Mouse (Mus musculus) adipocyte (in vitro differentiated cells): ENCODE measurements around the gene Kcnk6.

Experiments
- DNase-seq: peaks from one replicate; pipeline ENCODE4 v3.0.0-alpha.2; 2016; ENCODE audit warnings: low spot score

The Kcnk6 gene

DNA sequence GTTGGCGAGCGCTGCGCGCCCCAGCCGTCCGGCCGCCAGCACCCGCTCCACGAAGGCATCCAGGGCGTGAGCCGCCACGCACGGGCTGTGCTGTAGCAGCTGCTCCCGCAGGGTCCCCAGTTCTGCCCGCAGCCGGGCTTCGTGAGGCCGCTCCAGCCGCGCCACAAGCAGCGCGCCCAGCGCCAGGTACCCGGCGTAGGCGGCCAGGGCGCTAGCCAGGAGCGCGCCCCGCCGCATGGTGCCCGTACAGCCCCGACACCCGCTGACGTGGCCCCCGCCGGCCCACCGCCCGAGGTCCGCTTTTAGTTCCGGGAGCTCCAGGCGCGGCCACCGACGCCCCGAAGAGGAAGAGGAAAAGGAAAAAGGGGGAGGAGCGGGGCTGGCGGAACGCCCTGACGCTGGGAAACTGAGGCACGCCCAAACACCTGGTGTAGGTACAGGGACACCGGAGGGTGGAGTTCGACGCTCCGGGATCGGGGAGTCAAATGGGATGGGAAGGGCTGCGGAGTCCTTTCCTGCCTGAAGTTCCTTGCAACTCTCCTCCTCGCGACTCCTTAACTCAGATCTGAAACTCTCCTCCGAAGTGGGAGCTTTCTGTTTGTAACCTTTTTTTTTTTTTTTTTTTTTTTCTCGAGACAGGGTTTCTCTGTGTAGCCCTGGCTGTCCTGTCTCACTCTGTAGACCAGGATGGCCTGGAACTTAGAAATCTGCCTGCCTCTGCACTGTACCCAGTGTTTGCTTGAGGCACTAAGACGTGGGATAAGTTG lies at the start of gene Kcnk6:
Kcnk6 (minus strand) TSS at position 269 of the 767 bp plus-strand sequence.
- no peak for DNase-seq

DNA sequence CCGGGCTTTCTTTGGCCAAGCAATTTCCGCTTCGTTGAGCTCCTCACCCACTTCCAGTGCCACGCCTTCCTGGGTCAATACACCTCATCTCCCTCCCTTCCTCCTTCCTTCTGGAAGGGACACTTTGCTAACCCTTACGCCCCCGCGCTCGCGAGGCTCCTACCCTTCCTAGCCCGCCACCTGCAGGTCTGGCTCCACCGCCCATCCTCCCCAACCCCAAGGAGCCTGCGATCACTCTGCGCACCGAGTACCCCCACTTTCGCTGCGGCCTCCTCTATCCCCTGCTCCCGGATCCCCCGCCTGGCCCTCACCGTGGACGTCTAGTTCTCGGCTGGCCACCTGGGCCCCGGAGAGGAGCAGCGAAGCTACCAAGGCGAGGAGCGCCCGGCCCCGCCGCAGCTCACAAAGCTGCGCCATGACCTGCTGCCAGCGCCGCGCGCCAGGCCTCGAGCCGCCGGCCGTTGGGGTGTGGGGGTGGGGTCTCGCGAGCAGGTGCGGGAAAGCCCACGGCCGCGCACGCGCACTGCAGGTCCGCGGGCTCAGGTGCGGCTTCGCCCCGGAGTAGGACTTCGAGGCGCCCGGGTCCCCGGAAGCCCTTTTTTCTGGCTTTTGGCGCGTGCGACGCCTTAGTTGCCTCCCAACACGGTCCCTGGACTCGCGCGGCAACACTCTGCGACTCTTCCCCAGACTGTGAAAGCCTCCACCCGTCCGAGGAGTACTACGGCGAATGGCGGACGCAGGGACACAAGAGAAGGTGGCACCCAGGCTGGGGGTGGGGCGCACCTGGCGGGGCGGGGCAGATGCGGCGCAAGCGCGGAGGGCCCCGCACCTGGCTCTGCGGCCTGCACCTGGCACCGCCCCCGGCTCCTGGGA lies 49.1 kb upstream of the Kcnk6 start, which contains the start of gene Spint2:
Spint2 (minus strand) TSS at position 712 of the 873 bp plus-strand sequence.
- no peak for DNase-seq

DNA sequence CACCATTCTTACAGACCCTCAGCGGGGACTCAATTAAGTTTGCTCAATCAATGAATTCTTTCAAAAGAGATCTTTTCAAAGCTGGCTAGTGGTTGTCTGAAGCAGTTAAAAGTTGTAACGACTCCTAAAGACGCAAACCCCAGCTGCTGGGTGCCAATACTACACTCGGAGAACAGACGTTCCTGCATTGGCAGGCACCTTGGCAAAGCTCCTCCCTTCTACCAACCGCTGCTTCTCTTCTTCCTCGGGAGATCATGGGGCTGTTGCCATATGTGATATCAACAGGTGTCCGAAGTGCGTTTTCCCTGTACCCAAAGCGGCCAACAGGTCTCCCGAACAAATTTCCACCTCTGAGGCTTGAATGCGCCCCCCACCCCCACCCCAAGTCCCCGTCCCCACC lies 48.5 kb upstream of the Kcnk6 start:
- DNase-seq: no peak

DNA sequence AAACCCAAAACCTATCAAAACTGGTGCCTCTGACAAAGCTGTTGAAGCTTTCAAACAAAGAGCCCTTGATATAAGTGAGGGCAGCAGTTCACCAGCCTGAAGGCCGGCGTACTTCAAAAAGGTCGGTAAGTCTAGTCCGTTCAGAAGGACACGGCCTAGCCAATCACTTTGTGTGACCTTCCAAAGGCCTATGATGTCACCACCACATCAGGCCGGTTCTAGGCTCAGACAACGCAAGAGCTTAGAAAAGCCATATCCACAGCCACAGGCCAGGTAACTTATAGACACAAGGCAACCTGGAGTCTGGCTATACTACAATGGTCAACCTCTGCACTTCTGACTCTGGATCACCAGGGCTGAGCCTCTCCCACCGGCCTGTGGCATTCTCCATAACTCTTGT lies 47.6 kb upstream of the Kcnk6 start:
- no peak for DNase-seq

DNA sequence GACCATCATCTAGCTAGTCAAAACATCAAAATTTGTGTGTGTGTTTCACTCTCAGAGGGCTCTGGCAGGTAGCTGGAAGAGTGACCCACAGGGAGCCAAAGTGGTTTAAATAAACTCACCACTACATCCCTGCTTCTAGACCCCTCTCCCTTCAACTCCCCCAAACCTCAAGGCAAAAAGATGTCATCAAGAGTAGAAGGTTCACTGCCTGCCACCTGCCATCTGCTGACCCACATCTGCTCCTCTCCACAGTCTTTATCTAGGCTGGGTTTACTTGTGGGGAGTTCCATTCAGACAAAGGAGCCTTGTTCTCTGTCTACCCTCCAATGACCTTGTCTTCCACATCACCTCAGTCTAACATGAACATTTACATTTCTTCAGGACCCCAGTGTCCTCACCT lies 46.9 kb upstream of the Kcnk6 start:
- DNase-seq: no peak

DNA sequence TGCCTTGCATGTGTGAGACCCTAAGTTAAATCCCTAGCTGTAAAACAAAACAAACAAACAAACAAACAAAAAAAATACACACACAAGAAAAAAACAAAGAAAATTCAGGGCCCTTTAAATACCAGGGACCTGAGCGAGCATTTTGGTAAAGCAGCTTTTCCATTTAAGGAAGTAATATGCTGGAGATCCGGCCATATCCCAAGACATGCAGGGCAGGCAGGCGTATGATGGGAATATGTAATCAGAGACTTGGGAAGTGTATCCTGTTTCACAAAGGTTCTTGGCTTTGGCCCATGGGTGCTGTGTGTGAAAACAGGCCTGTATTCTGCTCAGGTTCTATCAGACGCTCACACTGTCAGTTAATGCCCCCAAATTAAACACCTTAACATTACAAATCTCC lies 45.2 kb upstream of the Kcnk6 start:
- DNase-seq: no peak

DNA sequence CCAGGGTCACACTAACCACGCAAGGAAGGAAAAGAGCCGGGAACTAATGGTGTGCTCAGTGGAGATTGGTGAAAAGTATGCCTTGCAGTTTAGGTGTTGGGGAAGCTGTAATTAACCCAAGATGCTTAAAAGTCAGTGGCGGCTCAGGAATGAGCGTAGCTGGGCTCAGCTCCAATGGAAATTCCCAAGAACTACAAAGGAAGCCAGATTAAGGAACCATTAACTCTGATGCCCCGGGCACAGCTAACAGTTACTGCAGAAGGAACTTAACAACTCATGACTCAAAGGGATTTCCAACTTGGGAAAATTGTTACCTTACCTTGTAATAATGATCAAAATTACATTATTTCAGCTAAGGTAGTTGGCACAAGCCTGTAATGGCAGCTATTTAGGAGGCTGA lies 44.4 kb upstream of the Kcnk6 start:
- DNase-seq: no peak

DNA sequence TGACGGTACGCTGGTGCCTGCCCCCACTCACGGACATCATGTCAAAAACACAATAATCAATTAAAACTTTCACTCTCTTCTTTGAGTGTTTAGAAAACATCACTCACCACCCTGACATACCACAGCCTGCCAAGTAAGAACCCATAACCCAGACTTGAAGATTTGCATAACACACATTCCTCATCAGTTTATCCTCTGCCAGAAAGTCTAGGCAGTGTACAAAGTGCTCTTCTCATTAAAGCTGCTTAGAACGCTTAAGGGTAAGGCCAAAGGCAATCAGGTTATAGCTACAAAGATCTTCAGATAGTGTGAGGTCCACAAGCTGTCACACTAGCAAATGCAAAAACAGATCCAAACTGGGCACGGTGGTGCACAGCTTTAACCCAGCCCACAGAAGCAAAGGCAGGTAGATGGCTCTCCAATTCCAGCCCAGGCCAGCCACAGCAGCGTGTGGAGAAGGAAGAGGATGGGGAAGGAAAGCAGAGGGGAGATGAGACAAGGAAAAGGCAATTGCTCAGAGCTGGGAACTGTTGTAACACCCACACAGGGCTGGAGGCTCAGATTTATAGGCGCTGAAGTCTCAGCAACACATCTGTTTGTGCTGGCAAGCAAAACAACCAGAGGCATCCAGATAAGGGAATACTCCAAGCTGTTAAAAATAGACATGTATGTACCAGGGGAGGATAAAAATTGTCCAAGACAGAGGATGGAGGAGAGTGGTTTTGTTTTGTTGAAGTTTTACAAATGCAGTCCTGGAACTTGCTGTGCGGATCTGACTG lies 39.6 kb upstream of the Kcnk6 start:
- peak; percentile 46 for DNase-seq

DNA sequence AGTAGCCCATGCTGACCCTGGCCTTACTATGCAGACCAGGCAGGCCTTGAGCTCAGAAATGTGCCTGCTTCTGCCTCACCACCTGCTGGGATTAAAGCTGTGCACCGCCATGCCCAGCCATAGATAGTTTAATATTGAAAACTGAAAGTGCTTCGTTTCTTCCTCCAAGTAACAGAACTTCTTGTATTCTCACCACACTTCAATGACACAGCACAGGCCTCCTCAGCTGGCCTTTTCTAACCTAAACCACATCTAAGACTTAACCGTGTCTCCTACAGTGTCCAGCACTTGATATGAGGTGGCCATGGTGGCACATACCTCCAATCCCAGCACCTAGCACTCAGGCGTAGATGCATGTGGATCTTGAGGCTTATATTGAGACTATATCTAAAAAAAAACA lies 38.1 kb upstream of the Kcnk6 start:
- DNase-seq: no peak

DNA sequence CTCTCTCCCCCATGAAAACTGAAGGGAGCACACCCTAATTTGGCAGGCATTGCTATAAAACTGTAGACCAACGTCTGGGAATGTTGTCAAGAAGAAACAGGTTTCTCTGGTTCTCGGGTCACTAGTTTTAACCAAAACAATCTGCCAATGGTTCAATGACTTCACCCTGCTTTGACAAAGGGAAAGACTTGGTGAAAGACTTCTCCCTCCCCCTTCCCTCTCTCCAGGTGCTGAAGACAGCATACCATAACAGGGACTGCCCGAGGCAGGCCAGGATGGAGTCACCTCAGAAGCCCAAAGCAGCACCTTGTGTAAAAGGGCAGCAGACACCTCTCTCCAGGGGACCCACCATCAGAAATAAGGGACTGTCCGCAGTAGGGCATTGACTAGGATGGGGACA lies 34.6 kb upstream of the Kcnk6 start:
- DNase-seq: no peak

DNA sequence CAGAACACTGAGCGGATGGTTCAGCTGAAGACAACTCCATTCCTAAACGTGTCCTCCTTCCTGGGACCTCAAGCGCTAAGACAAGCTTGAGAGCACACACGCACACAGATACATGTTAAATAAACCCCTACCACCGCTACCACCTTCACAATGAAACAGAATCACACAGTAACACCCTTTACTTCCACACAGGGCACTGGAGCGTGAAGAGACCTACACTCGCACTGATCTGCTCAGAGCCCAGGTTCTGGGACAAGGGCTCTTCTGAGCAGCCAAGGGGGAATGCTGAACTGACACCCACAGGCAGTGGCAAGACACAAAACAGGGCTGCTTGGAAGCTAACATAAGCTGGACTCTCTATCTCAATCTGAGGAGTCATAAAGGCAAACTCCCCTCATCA lies 33.3 kb upstream of the Kcnk6 start:
- DNase-seq: no peak

DNA sequence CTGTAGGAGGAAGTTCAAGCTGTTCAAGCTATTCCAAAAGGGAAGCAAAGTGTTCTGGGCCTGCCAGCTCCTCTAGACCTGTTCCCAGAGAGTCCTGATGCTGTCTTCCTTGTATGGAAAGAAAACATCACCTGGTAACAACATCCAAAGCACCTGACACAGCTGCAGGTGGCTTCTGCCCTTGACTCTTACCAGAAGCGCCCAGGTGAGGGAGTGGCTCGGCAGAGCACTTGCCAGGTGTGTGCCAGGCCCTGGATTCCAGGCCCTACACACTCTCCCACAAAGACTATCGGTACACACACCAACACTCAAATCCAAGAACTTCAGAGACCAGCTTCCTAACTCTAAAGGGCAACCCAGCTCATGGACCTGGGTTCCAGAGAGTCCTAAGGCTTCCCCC lies 31.5 kb upstream of the Kcnk6 start:
- DNase-seq: no peak

DNA sequence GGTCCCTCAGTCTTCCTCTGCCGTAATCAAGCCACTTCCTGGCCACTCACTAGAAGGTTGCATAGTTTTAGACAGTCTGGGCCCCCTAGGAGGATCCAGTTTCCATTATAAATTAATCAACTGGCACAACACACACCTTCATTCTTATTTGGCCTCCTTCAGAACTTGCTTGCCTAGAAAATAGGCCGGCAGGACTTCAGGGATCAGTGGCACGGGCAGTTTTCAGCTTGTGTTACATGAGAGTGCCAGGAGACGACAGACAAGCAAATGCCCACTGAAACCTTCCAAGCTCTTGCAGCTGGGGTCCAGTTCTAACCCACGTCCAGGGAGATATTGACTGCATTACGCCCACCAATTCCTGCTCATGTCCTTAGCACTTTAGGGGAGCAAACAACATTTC lies 29.8 kb upstream of the Kcnk6 start:
- no peak for DNase-seq

DNA sequence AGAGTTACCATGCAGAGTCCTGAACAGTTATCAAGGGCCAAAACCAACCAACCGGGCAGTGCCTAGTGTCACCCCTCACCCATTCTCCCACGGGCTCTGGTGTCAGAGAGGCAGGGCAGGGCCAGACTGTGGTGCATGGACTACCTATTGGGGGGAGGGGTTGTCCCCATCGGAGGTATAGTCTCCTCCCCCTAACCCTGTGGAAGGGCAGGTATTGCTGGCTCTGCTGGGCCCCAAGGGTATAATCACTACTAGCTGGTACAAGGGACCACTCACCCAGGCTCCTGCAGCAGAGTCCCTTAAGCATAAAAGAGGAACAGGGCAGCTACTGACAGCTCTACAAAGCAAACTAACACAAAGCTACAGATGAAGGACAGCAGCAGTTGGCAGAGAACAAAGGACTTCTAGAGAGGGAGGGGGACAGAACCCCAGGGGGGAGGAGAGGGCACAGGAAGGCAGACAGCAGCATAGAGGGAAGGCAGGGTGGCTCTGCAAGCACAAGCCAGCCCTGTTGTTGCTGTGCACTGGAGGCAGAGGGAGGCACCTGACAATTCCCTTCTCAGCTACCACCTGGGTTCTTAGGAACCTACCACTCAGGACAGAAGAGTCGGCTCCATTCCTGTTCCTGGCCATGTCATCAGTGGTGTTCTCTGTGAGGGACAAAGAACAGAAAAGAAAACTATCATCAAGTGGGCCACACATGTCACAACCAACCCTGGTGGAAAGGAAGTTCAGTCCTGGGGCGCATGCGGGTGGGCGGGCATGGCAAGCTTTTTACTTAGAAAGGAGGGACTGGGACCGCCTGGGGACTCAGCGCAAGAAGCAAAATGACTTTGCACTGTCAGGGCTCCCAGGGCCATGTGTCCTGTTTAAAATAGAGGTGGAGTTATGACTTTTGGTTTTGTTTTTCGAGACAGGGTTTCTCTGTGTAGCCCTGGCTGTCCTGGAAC lies 27.7 kb upstream of the Kcnk6 start:
- DNase-seq: no peak

DNA sequence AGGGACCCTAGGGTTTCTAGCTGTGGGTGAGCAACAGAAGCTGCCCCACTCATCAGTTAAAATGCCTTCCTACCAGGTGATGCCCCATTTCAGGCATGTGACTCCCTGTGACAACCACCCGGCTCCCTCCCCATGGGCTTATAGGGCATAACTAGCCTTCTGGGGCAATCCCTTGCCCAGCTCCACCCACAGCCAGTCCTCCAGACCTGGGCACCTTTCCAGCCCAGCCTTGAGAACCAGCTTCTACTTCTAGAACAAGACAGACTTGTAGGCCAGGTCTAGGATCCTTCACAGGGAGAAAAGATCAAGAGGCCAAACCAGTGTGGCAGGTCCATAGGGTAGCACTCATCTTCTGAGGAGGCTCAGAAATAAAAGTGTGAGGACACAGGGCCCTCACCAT lies 25.1 kb upstream of the Kcnk6 start:
- DNase-seq: peak; percentile 58

DNA sequence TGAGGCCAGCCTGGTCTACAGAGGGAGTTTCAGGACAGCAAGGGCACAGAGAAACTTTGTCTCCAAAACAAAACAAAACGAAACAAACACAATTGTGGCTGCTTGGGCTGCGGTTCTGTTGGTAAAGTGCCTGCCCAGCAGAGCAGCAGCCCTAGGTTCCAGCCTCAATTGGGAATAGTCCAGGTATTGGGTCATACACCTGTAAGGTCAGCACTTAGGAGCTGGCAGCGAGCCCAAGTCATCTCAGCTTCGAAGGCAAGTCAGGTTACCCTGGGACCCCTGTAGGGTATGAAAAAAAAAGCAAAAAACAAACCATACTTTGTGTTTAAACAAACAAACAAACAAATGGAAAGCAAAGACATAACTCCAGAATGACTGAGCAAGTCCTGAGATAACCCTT lies 23.6 kb upstream of the Kcnk6 start:
- DNase-seq: no peak

DNA sequence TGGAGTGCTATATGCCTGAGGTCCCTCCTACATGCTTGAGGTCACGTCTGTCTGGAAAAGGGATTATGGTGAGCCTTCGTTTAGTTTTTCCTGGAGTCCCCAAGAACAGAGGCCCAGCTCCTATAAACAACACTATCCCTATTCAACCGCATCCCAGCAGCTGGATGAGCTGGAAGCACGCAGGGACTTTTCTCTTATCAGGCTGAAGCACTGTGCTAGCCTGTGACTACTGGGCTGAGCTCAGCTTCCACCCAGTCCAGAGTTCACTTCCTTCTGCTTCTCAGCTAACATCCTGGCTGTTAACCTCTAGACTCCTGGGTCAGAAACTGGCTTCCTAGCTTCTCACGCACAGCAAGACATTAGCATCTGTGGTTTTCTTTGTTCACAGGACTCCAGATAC lies 21.5 kb upstream of the Kcnk6 start:
- no peak for DNase-seq

DNA sequence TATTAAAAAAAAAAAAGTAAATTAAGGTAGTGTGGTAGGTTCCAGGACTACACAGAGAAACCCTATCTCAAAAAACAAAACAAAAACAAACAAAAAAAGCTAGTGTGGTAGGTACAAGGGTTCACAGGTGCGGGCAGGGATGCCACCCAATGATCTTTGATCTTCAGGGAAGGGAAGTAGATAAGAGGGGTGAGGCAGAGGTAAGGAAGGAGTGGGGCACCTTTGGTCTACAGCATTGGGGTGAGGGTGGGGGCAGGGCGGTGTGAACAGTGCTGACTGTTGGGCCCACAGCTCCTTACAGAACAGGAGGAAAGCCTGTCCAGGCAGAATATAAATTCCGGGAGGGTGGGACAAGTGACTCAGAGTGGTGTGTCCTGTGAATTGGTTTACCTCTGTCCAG lies 18.9 kb upstream of the Kcnk6 start:
- no peak for DNase-seq

DNA sequence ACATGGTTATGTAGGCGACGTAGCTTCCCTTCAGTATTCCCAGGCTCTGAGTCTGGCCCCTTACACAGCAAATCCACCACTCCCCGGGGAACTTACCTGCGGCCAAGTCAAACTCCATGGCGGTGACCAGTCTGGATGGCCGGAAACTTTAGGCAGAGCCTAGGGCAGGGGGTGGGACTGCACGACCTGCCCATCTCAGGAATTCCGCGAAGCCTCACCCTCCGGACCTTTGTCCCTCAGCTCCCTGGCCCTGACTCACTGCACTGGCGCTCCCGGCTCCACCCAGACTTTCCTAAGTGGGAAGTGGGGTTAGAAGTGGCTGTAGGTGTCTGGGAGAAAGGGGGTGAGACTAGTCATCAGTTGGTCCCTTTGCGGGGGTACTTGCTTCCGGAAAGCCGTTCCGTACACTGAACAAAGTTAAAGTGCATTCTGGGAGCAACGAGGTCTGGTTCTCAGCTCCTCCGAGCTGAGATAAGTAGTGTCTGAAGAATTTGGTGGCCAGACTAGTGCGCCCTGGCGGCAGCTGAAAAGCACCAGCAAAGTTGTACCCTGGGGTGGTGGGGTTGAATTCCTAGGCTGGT lies 16.0 kb upstream of the Kcnk6 start, which contains the start of gene 2200002D01Rik:
2200002D01Rik (minus strand) TSS at position 206 of the 581 bp plus-strand sequence.
- DNase-seq: no peak

DNA sequence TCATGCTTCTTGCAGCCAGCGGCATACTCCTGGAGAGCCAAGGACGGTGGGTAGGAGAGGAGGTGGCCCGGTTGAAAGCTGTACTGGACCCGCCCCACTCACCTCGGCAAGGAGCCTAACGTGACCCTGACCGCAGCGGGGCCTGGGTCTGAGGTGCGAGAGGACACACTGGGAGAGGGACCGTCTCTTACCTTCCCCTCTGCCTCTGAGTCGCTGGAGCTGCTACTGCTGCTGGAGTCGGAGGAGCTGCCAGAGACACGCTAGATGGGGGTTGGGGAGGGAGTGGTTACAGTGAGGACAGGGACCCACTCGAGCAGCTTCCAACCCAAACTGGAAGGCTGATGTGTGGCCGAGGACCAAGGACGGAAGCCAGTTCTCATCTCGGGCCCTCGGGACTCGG lies 15.4 kb upstream of the Kcnk6 start:
- DNase-seq: no peak

DNA sequence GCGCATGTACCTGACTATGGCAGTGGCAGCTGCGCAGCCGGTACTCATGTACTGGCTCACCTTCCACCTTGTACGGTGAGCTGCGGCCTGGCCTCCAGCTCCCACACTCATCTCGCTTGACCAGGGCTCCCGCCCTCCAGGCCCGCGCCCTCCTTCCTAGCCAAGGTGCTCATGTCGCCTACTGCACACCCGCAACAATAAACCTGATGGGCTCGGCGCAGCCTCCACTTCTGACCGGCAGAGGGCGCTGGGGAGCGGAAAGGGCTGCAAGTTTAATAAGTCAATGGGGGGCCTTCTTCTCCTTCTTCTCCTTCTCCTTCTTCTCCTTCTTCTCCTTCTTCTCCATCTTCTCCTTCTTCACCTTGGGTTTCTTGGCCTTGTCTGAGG lies 15.0 kb upstream of the Kcnk6 start:
- DNase-seq: peak; percentile 22
